Mouse (Mus musculus) C2C12 (cell line): ENCODE data around the gene Gabpb2. TPM values are rescaled to one million over a fixed set of nuclear protein-coding genes. Genes with fewer than 3 reads are reported as not detected.
A peak's percentile ranks its signal among the peaks of the same experiment; 100 is the strongest.

ENCODE experiments used
- H3K27me3 ChIP-seq: one replicate; pipeline ENCODE4 v1.6.1; 2011; ENCODE audit not compliant: control insufficient read depth, insufficient read depth, insufficient read length
- H3K36me3 ChIP-seq: one replicate; pipeline ENCODE4 v1.6.1; 2011; ENCODE audit not compliant: control insufficient read depth, insufficient read depth
- H3K4me3 ChIP-seq: one replicate; pipeline ENCODE4 v1.5.1; 2011; ENCODE audit warnings: mild to moderate bottlenecking, control low read depth; ENCODE audit not compliant: poor library complexity, insufficient read depth, severe bottlenecking
- H3K79me2 ChIP-seq: one replicate; pipeline ENCODE4 v1.6.1; 2011; ENCODE audit not compliant: control insufficient read depth, insufficient read depth
- H3K79me3 ChIP-seq: one replicate; pipeline ENCODE4 v1.6.1; 2011; ENCODE audit warnings: low read depth, control low read depth
- H3ac ChIP-seq: one replicate; pipeline ENCODE3; 2011; ENCODE audit warnings: low read depth; ENCODE audit not compliant: control insufficient read depth, insufficient read length
- CEBPB ChIP-seq: IDR thresholded peaks from one replicate; pipeline ENCODE4 v1.6.1; 2011; ENCODE audit warnings: low read depth, mild to moderate bottlenecking, control low read depth, moderate library complexity
- CTCF ChIP-seq: IDR thresholded peaks from one replicate; pipeline ENCODE4 v1.5.1; 2011; ENCODE audit not compliant: control insufficient read depth, insufficient read depth, insufficient read length
- FOSL1 ChIP-seq: IDR thresholded peaks from one replicate; pipeline ENCODE4 v1.8.0; 2011; ENCODE audit warnings: mild to moderate bottlenecking, low read length; ENCODE audit not compliant: poor library complexity, insufficient read depth, severe bottlenecking
- MAX ChIP-seq: IDR thresholded peaks from one replicate; pipeline ENCODE4 v1.6.1; 2011; ENCODE audit warnings: mild to moderate bottlenecking, control low read depth
- MYOD1 ChIP-seq: IDR thresholded peaks from one replicate; pipeline ENCODE4 v1.6.1; 2011; ENCODE audit warnings: low read depth; ENCODE audit not compliant: control insufficient read depth, insufficient read length
- MYOG ChIP-seq: IDR thresholded peaks from one replicate; pipeline ENCODE4 v1.6.1; 2011; ENCODE audit not compliant: control insufficient read depth, insufficient read length; ENCODE audit errors: extremely low read depth
- USF1 ChIP-seq: IDR thresholded peaks from one replicate; pipeline ENCODE4 v1.6.1; 2011; ENCODE audit warnings: low read depth, mild to moderate bottlenecking, control low read depth, moderate library complexity
- long read RNA-seq, 2 experiments: library from polyadenylated mRNA; unstranded; transcript quantifications; one replicate each; pipeline ENCODE4 v2.0.0; 2019 to 2020
- polyA plus RNA-seq: library from polyadenylated mRNA; unstranded; fragments of >200 nt; fragmentation: generic; extraction: Trizol; gene quantifications from one replicate; pipeline ENCODE4 v1.2.1, GENCODE M21; 2012; ENCODE audit warnings: missing spikeins

Gene Gabpb2
- 5.7 TPM for polyA plus RNA-seq
- long read RNA-seq, experiment 1, partial matches to known transcripts, result 0 of 5 reads
- long read RNA-seq, experiment 1, other reads (novel, unspliced or antisense), result 5 of 5 reads
- long read RNA-seq, experiment 2, full-length matches to known transcripts, result 5 of 14 reads
- long read RNA-seq, experiment 2, partial matches to known transcripts, result 1 of 14 reads
- long read RNA-seq, experiment 2, other reads (novel, unspliced or antisense), result 8 of 14 reads

GRCm38 (mm10) chr3:95217255-95218134 is at the start of gene Gabpb2:
Gene Gabpb2 (minus strand): TSS chr3:95217916.
- peaks cover 17% of the 10 kb centered on the region for H3K79me3 ChIP-seq
- peak within 1 kb of the TSS; percentile 57 for H3K4me3 ChIP-seq
- H3K27me3 ChIP-seq, result no peaks in the 10 kb centered on the region
- TF ChIP-seq CTCF (peak; percentile 96), MAX (peak; percentile 89), CEBPB (no peak), USF1 (no peak), MYOD1 (peak; percentile 36), FOSL1 (no peak), MYOG (no peak)
- H3ac ChIP-seq, result peak within 1 kb of the TSS; percentile 85
- peaks cover 56% of the 10 kb centered on the region for H3K36me3 ChIP-seq
- peaks cover 49% of the 10 kb centered on the region for H3K79me2 ChIP-seq

- no peak for TF ChIP-seq MAX
- no peaks in the 10 kb centered on the region for H3K27me3 ChIP-seq
- H3K36me3 ChIP-seq, result peaks cover 30% of the 10 kb centered on the region
- H3K79me3 ChIP-seq, result no peaks in the 10 kb centered on the region
- H3K4me3 ChIP-seq, result no peak overlapping the region
- H3K79me2 ChIP-seq, result no peaks in the 10 kb centered on the region
- no peak overlapping the region for H3ac ChIP-seq
Measured at GRCm38 (mm10) chr3:95266052-95266451, 48.3 kb upstream of the Gabpb2 start.

GRCm38 (mm10) chr3:95264724-95265123 is 47.0 kb upstream of the Gabpb2 start:
- Histone ChIP-seq H3K4me3 (no peak overlapping the region), H3K27me3 (no peaks in the 10 kb centered on the region), H3K79me3 (no peaks in the 10 kb centered on the region), H3K36me3 (peaks cover 33% of the 10 kb centered on the region), H3ac (no peak overlapping the region), H3K79me2 (no peaks in the 10 kb centered on the region)
- no peak for TF ChIP-seq MYOD1
- no peak for TF ChIP-seq MAX
- no peak for TF ChIP-seq CTCF
- TF ChIP-seq MYOG, result no peak
- TF ChIP-seq USF1, result no peak
- no peak for TF ChIP-seq CEBPB
- TF ChIP-seq FOSL1, result no peak

GRCm38 (mm10) chr3:95263089-95263739 is 45.5 kb upstream of the Gabpb2 start:
- Histone ChIP-seq H3ac (no peak overlapping the region), H3K4me3 (no peak overlapping the region), H3K36me3 (peaks cover 39% of the 10 kb centered on the region), H3K79me2 (no peaks in the 10 kb centered on the region), H3K27me3 (no peaks in the 10 kb centered on the region), H3K79me3 (no peaks in the 10 kb centered on the region)
- TF ChIP-seq CTCF (peak; percentile 55), MAX (no peak)

GRCm38 (mm10) chr3:95261975-95262374 is 44.3 kb upstream of the Gabpb2 start:
- TF ChIP-seq MYOG (no peak), CEBPB (no peak), CTCF (no peak), FOSL1 (no peak), MAX (no peak), MYOD1 (no peak), USF1 (no peak)
- H3K4me3 ChIP-seq, result no peak overlapping the region
- peaks cover 39% of the 10 kb centered on the region for H3K36me3 ChIP-seq
- H3K79me3 ChIP-seq, result no peaks in the 10 kb centered on the region
- H3ac ChIP-seq, result no peak overlapping the region
- no peaks in the 10 kb centered on the region for H3K27me3 ChIP-seq
- H3K79me2 ChIP-seq, result no peaks in the 10 kb centered on the region

GRCm38 (mm10) chr3:95256931-95257330 is 39.2 kb upstream of the Gabpb2 start:
- H3K27me3 ChIP-seq, result no peaks in the 10 kb centered on the region
- H3K79me2 ChIP-seq, result no peaks in the 10 kb centered on the region
- H3K79me3 ChIP-seq, result no peaks in the 10 kb centered on the region
- H3K4me3 ChIP-seq, result no peak overlapping the region
- TF ChIP-seq FOSL1 (no peak), CEBPB (no peak), MYOG (no peak), MAX (no peak), USF1 (no peak), MYOD1 (no peak), CTCF (no peak)
- peaks cover 41% of the 10 kb centered on the region for H3K36me3 ChIP-seq
- no peak overlapping the region for H3ac ChIP-seq
